Mouse (Mus musculus) lung, adult 2 months (tissue): ENCODE data around the gene Otud3.

Experiments
- CTCF ChIP-seq: fragments of 200-500 bp; IDR thresholded peaks from 2 replicates; pipeline ENCODE4 v1.5.1; 2011; ENCODE audit warnings: mild to moderate bottlenecking, low read length, control low read depth; ENCODE audit not compliant: insufficient read depth
- POLR2A ChIP-seq: fragments of 200-500 bp; IDR thresholded peaks from 2 replicates; pipeline ENCODE4 v1.6.1; 2011; ENCODE audit warnings: low read depth, mild to moderate bottlenecking, control low read depth, low read length, borderline replicate concordance; ENCODE audit errors: extremely low read depth

DNA sequence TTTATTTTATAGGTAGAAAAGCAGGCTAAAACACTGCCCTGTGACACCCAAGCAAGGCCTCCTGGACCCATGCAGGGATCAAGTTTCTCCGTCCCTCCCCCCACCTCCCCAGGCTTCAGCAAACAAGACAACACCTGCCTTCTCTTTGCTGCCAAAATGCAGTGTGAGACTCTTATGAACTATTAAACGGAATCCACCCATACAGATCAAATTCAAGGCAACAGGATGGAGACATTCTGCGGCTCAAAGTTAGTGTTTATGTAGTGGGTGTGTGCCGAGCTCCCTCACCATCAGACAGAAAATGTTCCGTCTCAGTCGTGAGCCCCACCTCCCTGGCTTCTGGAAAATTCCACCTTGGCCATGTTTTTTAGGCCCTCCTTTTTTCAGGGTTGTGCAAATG is 28.2 kb upstream of the Otud3 start:
- TF ChIP-seq CTCF: no peak
- no peak for TF ChIP-seq POLR2A
